Mouse (Mus musculus) brain, embryonic 14.5 days (tissue): ENCODE measurements around the gene Cenpt.

Source experiments
- CTCF ChIP-seq: fragments of 200-500 bp; IDR thresholded peaks from 2 replicates; pipeline ENCODE4 v1.5.1; 2012; ENCODE audit warnings: inconsistent platforms, mild to moderate bottlenecking, moderate library complexity, borderline replicate concordance; ENCODE audit not compliant: insufficient read depth, insufficient read length; ENCODE audit errors: extremely low read depth
- POLR2A ChIP-seq: fragments of 200-500 bp; IDR thresholded peaks from 2 replicates; pipeline ENCODE4 v1.6.1; 2012; ENCODE audit warnings: mild to moderate bottlenecking, inconsistent platforms, borderline replicate concordance; ENCODE audit not compliant: poor library complexity, insufficient read depth, insufficient read length, severe bottlenecking; ENCODE audit errors: extremely low read depth

DNA sequence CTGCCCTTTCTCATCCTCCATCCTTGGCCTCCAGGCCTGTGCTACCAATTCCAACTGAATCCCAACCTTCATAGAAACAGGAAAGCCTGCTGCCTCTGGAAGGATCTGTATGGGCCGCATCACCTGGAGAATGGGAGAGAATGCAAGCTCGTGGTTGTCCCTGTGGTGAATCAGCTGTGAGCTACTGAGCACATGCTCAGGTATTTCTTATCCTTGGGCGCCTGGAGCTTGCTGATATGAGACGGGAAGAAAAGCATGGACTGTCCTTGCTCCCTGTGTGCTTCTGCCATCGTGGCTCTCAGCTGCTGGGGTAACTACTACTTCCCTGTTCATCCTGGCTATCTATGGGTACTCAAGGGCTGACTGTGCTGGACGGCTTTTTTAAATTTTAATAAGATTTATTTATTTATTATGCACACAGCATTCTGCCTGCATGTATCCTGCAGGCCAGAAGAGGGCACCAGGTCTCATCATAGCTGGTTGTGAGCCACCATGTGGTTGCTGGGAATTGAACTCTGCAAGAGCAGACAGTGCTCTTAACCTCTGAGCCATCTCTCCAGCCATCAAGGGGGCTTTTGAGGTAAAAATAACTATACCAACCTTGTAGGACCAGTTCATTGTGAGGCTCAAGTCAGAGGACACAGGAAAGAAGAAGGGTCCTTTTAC, 13.4 kb upstream of the Cenpt start:
- TF ChIP-seq CTCF, result peak; percentile 23; the same call in 1 of the 2 replicates
- TF ChIP-seq POLR2A, result no peak
